Mouse (Mus musculus) CH12.LX (cell line): ENCODE results near the gene Tbc1d10a. TPM values are rescaled to one million over a fixed set of nuclear protein-coding genes. Genes with fewer than 3 reads are reported as not detected.

ENCODE experiments used
- DNase-seq: peaks from one replicate; pipeline ENCODE4 v3.0.0-alpha.2; 2013; ENCODE audit errors: extremely low read depth
- H3K27ac ChIP-seq: 2 replicates; pipeline ENCODE4 v1.5.1; 2012; ENCODE audit warnings: low read depth, mild to moderate bottlenecking, control low read depth, moderate library complexity; ENCODE audit not compliant: insufficient read depth
- H3K27me3 ChIP-seq: replicated peaks from 2 replicates; pipeline ENCODE3; 2012; ENCODE audit warnings: inconsistent platforms
- H3K36me3 ChIP-seq, 2 experiments: replicated peaks in 1 of 2; 2 replicates each; pipeline versions ENCODE3 to v1.6.1; 2012; ENCODE audit warnings: inconsistent platforms in 1 of 2, low read length in 1 of 2, mild to moderate bottlenecking in 1 of 2, mixed read lengths in 1 of 2, moderate library complexity in 1 of 2; ENCODE audit not compliant: control insufficient read depth in 1 of 2, insufficient read depth in 1 of 2
- H3K4me1 ChIP-seq, 2 experiments: 2 replicates each; pipeline ENCODE4 v1.6.1; 2012; ENCODE audit warnings: inconsistent platforms in 1 of 2, moderate library complexity in 1 of 2; ENCODE audit not compliant: insufficient read depth in 2 of 2, control insufficient read depth in 1 of 2
- H3K4me2 ChIP-seq: 2 replicates; pipeline ENCODE4 v1.6.1; 2012; ENCODE audit warnings: low read depth, mild to moderate bottlenecking, control low read depth; ENCODE audit not compliant: poor library complexity, insufficient read depth, severe bottlenecking
- H3K4me3 ChIP-seq, 3 experiments: fragments of 150-350 bp in 1 of 3; sonication (generic) in 1 of 3; replicated peaks in 1 of 3; 2 replicates each; pipeline versions ENCODE3 to v1.5.1; 2011 to 2012; ENCODE audit warnings: low read depth in 2 of 3, low read length in 2 of 3, mild to moderate bottlenecking in 2 of 3, moderate library complexity in 2 of 3, control low read depth in 1 of 3, improper control_type of control experiment in 1 of 3, inconsistent platforms in 1 of 3, mixed read lengths in 1 of 3; ENCODE audit not compliant: poor library complexity in 1 of 3
- H3K79me2 ChIP-seq: replicated peaks from 2 replicates; pipeline ENCODE4 v1.6.1; 2012; ENCODE audit warnings: mild to moderate bottlenecking, moderate library complexity; ENCODE audit not compliant: control insufficient read depth, poor library complexity, insufficient read depth, severe bottlenecking; ENCODE audit errors: extremely low read depth
- H3K9ac ChIP-seq: 2 replicates; pipeline ENCODE4 v1.6.1; 2012; ENCODE audit warnings: low read depth, mild to moderate bottlenecking, control low read depth, moderate library complexity; ENCODE audit not compliant: insufficient read depth
- H3K9me3 ChIP-seq: replicated peaks from 2 replicates; pipeline ENCODE3; 2012; ENCODE audit warnings: low read length, inconsistent platforms, mixed read lengths
- BHLHE40 ChIP-seq: IDR thresholded peaks from 2 replicates; pipeline ENCODE4 v1.6.1; 2011; ENCODE audit warnings: mild to moderate bottlenecking, low read depth, low read length, improper control_type of control experiment
- CHD1 ChIP-seq: IDR thresholded peaks from 2 replicates; pipeline ENCODE4 v1.6.1; 2012; ENCODE audit warnings: low read depth, low read length, improper control_type of control experiment, inconsistent platforms
- CHD2 ChIP-seq: IDR thresholded peaks from 2 replicates; pipeline ENCODE4 v1.6.1; 2011; ENCODE audit warnings: low read length, improper control_type of control experiment
- CTCF ChIP-seq, 2 experiments: IDR thresholded peaks in 1 of 2; conservative IDR thresholded peaks in 1 of 2; 2 replicates each; pipeline ENCODE4 v1.5.1; 2011 to 2012; ENCODE audit warnings: low read depth in 2 of 2, low read length in 2 of 2, improper control_type of control experiment in 1 of 2, inconsistent platforms in 1 of 2, mild to moderate bottlenecking in 1 of 2, moderate library complexity in 1 of 2
- E2F4 ChIP-seq: IDR thresholded peaks from 2 replicates; pipeline ENCODE4 v1.6.1; 2011; ENCODE audit warnings: low read depth, low read length, improper control_type of control experiment; ENCODE audit not compliant: insufficient replicate concordance
- ELF1 ChIP-seq: IDR thresholded peaks from 2 replicates; pipeline ENCODE4 v1.6.1; 2014; ENCODE audit warnings: low read depth, mild to moderate bottlenecking, inconsistent platforms, low read length, improper control_type of control experiment
- EP300 ChIP-seq: IDR thresholded peaks from 2 replicates; pipeline ENCODE4 v1.6.1; 2011; ENCODE audit warnings: low read length, improper control_type of control experiment
- IRF4 ChIP-seq: IDR thresholded peaks from 2 replicates; pipeline ENCODE4 v1.6.1; 2014; ENCODE audit warnings: low read depth, mild to moderate bottlenecking, inconsistent platforms, low read length, improper control_type of control experiment
- JUN ChIP-seq: IDR thresholded peaks from 2 replicates; pipeline ENCODE4 v1.6.1; 2011; ENCODE audit warnings: low read depth, mild to moderate bottlenecking, low read length, improper control_type of control experiment, moderate library complexity; ENCODE audit not compliant: insufficient read depth
- JUND ChIP-seq: conservative IDR thresholded peaks from 2 replicates; pipeline ENCODE4 v1.6.1; 2011; ENCODE audit warnings: low read depth, low read length, improper control_type of control experiment
- KAT2A ChIP-seq: IDR thresholded peaks from 2 replicates; pipeline ENCODE4 v1.6.1; 2012; ENCODE audit warnings: low read length, improper control_type of control experiment, inconsistent platforms; ENCODE audit not compliant: insufficient replicate concordance
- MAX ChIP-seq: IDR thresholded peaks from 2 replicates; pipeline ENCODE4 v1.6.1; 2011; ENCODE audit warnings: low read length, improper control_type of control experiment
- MAZ ChIP-seq: IDR thresholded peaks from 2 replicates; pipeline ENCODE4 v1.6.1; 2012; ENCODE audit warnings: low read depth, mild to moderate bottlenecking, inconsistent platforms, low read length, improper control_type of control experiment, moderate library complexity
- NRF1 ChIP-seq: IDR thresholded peaks from 2 replicates; pipeline ENCODE4 v1.6.1; 2014; ENCODE audit warnings: low read depth, mild to moderate bottlenecking, inconsistent platforms, low read length, improper control_type of control experiment, moderate library complexity
- PAX5 ChIP-seq: IDR thresholded peaks from 2 replicates; pipeline ENCODE4 v1.6.1; 2012; ENCODE audit warnings: low read length, inconsistent platforms, mixed read lengths
- POLR2A ChIP-seq: IDR thresholded peaks from 2 replicates; pipeline ENCODE4 v1.6.1; 2011; ENCODE audit warnings: low read depth, mild to moderate bottlenecking, improper control_type of control experiment, low read length
- RCOR1 ChIP-seq: conservative IDR thresholded peaks from 2 replicates; pipeline ENCODE4 v1.6.1; 2012; ENCODE audit warnings: low read depth, mild to moderate bottlenecking, inconsistent platforms, low read length, improper control_type of control experiment
- SIN3A ChIP-seq: IDR thresholded peaks from 2 replicates; pipeline ENCODE4 v1.6.1; 2012; ENCODE audit warnings: low read length, improper control_type of control experiment, inconsistent platforms
- SMC3 ChIP-seq: IDR thresholded peaks from 2 replicates; pipeline ENCODE4 v1.6.1; 2011; ENCODE audit warnings: low read depth, low read length, improper control_type of control experiment
- TBP ChIP-seq: conservative IDR thresholded peaks from 2 replicates; pipeline ENCODE4 v1.6.1; 2011; ENCODE audit warnings: low read depth, low read length, improper control_type of control experiment
- TCF12 ChIP-seq: IDR thresholded peaks from 2 replicates; pipeline ENCODE4 v1.6.1; 2014; ENCODE audit warnings: low read depth, mild to moderate bottlenecking, inconsistent platforms, low read length, improper control_type of control experiment
- UBTF ChIP-seq: IDR thresholded peaks from 2 replicates; pipeline ENCODE4 v1.6.1; 2012; ENCODE audit warnings: low read depth, mild to moderate bottlenecking, inconsistent platforms, low read length, improper control_type of control experiment, moderate library complexity
- USF1 ChIP-seq: IDR thresholded peaks from 2 replicates; pipeline ENCODE4 v1.6.1; 2014; ENCODE audit warnings: low read depth, mild to moderate bottlenecking, inconsistent platforms, low read length, improper control_type of control experiment
- ZC3H11A ChIP-seq: IDR thresholded peaks from 2 replicates; pipeline ENCODE4 v1.6.1; 2012; ENCODE audit warnings: low read depth, mild to moderate bottlenecking, inconsistent platforms, low read length, improper control_type of control experiment
- ZKSCAN1 ChIP-seq: IDR thresholded peaks from 2 replicates; pipeline ENCODE4 v1.6.1; 2012; ENCODE audit warnings: low read depth, inconsistent platforms, low read length, improper control_type of control experiment, borderline replicate concordance
- dilution Hi-C: fragments of 300-500 bp; cut with MboI; formaldehyde crosslinking; loops from 2 replicates; pipeline ENCODE4 v1.14.3; 2020; ENCODE audit warnings: low sequenced_read_pairs; ENCODE audit not compliant: extremely low pct_unique_long_range_greater_than_20kb, extremely low pct_ligation_motif_present
- in situ Hi-C: fragments of 300-500 bp; cut with MboI; formaldehyde crosslinking; loops from 3 replicates; pipeline ENCODE4 v1.14.3; 2019; ENCODE audit warnings: low sequenced_read_pairs, low pct_ligation_motif_present, low pct_unique_long_range_greater_than_20kb, mixed read lengths
- polyA plus RNA-seq: library from polyadenylated mRNA; unstranded; fragments of >175 nt; gene quantifications from 2 replicates; pipeline ENCODE4 v1.2.1, GENCODE M21; 2012; ENCODE audit warnings: low read depth; ENCODE audit not compliant: insufficient read length
- total RNA-seq, 2 experiments: library from RNA; depleted of rRNA; stranded (reverse); fragments of 300-350 nt in 1 of 2; fragments of >200 nt in 1 of 2; gene quantifications; 2 replicates each; pipeline ENCODE4 v1.2.3; 2012 to 2014

Tbc1d10a gene
- total and polyA plus RNA-seq, 3 experiments: 30.3 to 33.9 (median 33.5) TPM

- dilution Hi-C loops (no loop called here), in situ Hi-C loops (no loop called here)
- H3K4me2 ChIP-seq: no peak overlapping the region
- no peaks in the 10 kb centered on the region for H3K9me3 ChIP-seq
- DNase-seq: no peak
- no peak for TF ChIP-seq RCOR1
- no peak for TF ChIP-seq KAT2A
- no peak for TF ChIP-seq MAX
- no peak for TF ChIP-seq ZKSCAN1
- TF ChIP-seq SIN3A: no peak
- no peak for TF ChIP-seq NRF1
- no peak for TF ChIP-seq CHD2
- TF ChIP-seq EP300: no peak
- TF ChIP-seq TBP: no peak
- no peak for TF ChIP-seq ELF1
- no peak for TF ChIP-seq CHD1
- no peak for TF ChIP-seq TCF12
- no peaks in the 10 kb centered on the region for H3K4me1 ChIP-seq
- peaks cover 16 to 68% of the 10 kb centered on the region in 2 experiments for H3K36me3 ChIP-seq
- no peak overlapping the region for H3K9ac ChIP-seq
- H3K27me3 ChIP-seq: no peaks in the 10 kb centered on the region
- no peak overlapping the region for H3K4me3 ChIP-seq
- H3K79me2 ChIP-seq: no peaks in the 10 kb centered on the region
- no peak overlapping the region for H3K27ac ChIP-seq
These were observed 38.5 kb upstream of the Tbc1d10a start for GRCm38 (mm10) chr11:4148120-4148519.

- H3K4me2 ChIP-seq: no peak overlapping the region
- H3K4me3 ChIP-seq: no peak overlapping the region
- H3K27ac ChIP-seq: no peak overlapping the region
- no peaks in the 10 kb centered on the region for H3K9me3 ChIP-seq
- DNase-seq: no peak
- peaks cover 10 to 63% of the 10 kb centered on the region in 2 experiments for H3K36me3 ChIP-seq
- no peak overlapping the region for H3K9ac ChIP-seq
- dilution Hi-C loops (no loop called here), in situ Hi-C loops (no loop called here)
- H3K79me2 ChIP-seq: no peaks in the 10 kb centered on the region
- H3K27me3 ChIP-seq: no peaks in the 10 kb centered on the region
- TF ChIP-seq JUN (no peak), TBP (no peak), MAZ (no peak), NRF1 (no peak), SIN3A (no peak), POLR2A (no peak), JUND (no peak), IRF4 (no peak), ZKSCAN1 (no peak), RCOR1 (no peak), USF1 (no peak), CHD1 (no peak), PAX5 (no peak), SMC3 (no peak), UBTF (no peak), MAX (no peak), E2F4 (no peak), ZC3H11A (no peak), BHLHE40 (no peak), CTCF (conservative IDR thresholded peaks at IDR 0.05 in 1 of 2, IDR thresholded peaks at IDR 0.05 in 1 of 2; ENCODE audit: low read depth in 2 of 2, low read length in 2 of 2) (no peak)
- TF ChIP-seq, all 38 proteins: peak for 0
- no peaks in the 10 kb centered on the region for H3K4me1 ChIP-seq
These were observed 37.9 kb upstream of the Tbc1d10a start for GRCm38 (mm10) chr11:4148536-4149156.
